Mouse (Mus musculus): ENCODE measurements around the gene Tbc1d10a. TPM values are rescaled to one million over a fixed set of nuclear protein-coding genes. Genes with fewer than 3 reads are reported as not detected.

Gene Tbc1d10a
- polyA plus RNA-seq, 3 experiments from 2014 or later = 14.3 to 20.5 (median 19.0) TPM

- peak; percentile 91 for ATAC-seq
Observed at GRCm38 (mm10) chr11:4217914-4218629, 31.5 kb downstream of the Tbc1d10a start, which contains the start of gene Castor1. Gene Castor1, plus strand, starts transcription at chr11:4218225.

GRCm38 (mm10) chr11:4218637-4219036 is 32.0 kb downstream of the Tbc1d10a start:
- peak; percentile 6 for ATAC-seq

GRCm38 (mm10) chr11:4219317-4219751 is 32.7 kb downstream of the Tbc1d10a start:
- no peak for ATAC-seq

GRCm38 (mm10) chr11:4219908-4220307 is 33.3 kb downstream of the Tbc1d10a start:
- ATAC-seq = no peak

GRCm38 (mm10) chr11:4220443-4221400 is 34.1 kb downstream of the Tbc1d10a start:
- peak; percentile 51 for ATAC-seq

- ATAC-seq = no peak
Observed at GRCm38 (mm10) chr11:4222046-4222950, 35.7 kb downstream of the Tbc1d10a start.

GRCm38 (mm10) chr11:4223393-4224188 is 37.0 kb downstream of the Tbc1d10a start:
- ATAC-seq = no peak

- no peak for ATAC-seq
Observed at GRCm38 (mm10) chr11:4224223-4224622, 37.6 kb downstream of the Tbc1d10a start.

- no peak for ATAC-seq
Observed at GRCm38 (mm10) chr11:4226569-4227325, 40.2 kb downstream of the Tbc1d10a start.

GRCm38 (mm10) chr11:4228463-4228862 is 41.9 kb downstream of the Tbc1d10a start:
- no peak for ATAC-seq

- no peak for ATAC-seq
Observed at GRCm38 (mm10) chr11:4229841-4230240, 43.3 kb downstream of the Tbc1d10a start.

GRCm38 (mm10) chr11:4231435-4231834 is 44.8 kb downstream of the Tbc1d10a start:
- no peak for ATAC-seq

GRCm38 (mm10) chr11:4232644-4233043 is 46.1 kb downstream of the Tbc1d10a start:
- no peak for ATAC-seq

GRCm38 (mm10) chr11:4235052-4235655 is 48.6 kb downstream of the Tbc1d10a start:
- no peak for ATAC-seq

- peak; percentile 50 for ATAC-seq
Observed at GRCm38 (mm10) chr11:4235665-4236545, 49.3 kb downstream of the Tbc1d10a start, which contains the start of gene Osm. Gene Osm, plus strand, starts transcription at chr11:4236420.

- ATAC-seq = peak; percentile 19
Observed at GRCm38 (mm10) chr11:4236546-4237067, 50.0 kb downstream of the Tbc1d10a start.

GRCm38 (mm10) chr11:4237389-4237912 is 50.9 kb downstream of the Tbc1d10a start:
- peak; percentile 80 for ATAC-seq

- no peak for ATAC-seq
Observed at GRCm38 (mm10) chr11:4238167-4238566, 51.6 kb downstream of the Tbc1d10a start.
